Mouse (Mus musculus) lung, adult 2 months (tissue): Measurements from ENCODE around the gene Nrf1.

Source experiments
- CTCF ChIP-seq: fragments of 200-500 bp; IDR thresholded peaks from 2 replicates; pipeline ENCODE4 v1.5.1; 2011; ENCODE audit warnings: mild to moderate bottlenecking, low read length, control low read depth; ENCODE audit not compliant: insufficient read depth
- POLR2A ChIP-seq: fragments of 200-500 bp; IDR thresholded peaks from 2 replicates; pipeline ENCODE4 v1.6.1; 2011; ENCODE audit warnings: low read depth, mild to moderate bottlenecking, control low read depth, low read length, borderline replicate concordance; ENCODE audit errors: extremely low read depth

GRCm38 (mm10) chr6:30091221-30091620, 43.4 kb downstream of the Nrf1 start:
- TF ChIP-seq POLR2A = no peak
- no peak for TF ChIP-seq CTCF
